Mouse (Mus musculus): ENCODE results near the gene Egfl6. TPM values are rescaled to one million over a fixed set of nuclear protein-coding genes. Genes with fewer than 3 reads are reported as not detected.
A peak's percentile ranks its signal among the peaks of the same experiment; 100 is the strongest.

Gene Egfl6
- total and polyA plus RNA-seq, 3 experiments = 0.28 TPM; not detected in 2

DNA sequence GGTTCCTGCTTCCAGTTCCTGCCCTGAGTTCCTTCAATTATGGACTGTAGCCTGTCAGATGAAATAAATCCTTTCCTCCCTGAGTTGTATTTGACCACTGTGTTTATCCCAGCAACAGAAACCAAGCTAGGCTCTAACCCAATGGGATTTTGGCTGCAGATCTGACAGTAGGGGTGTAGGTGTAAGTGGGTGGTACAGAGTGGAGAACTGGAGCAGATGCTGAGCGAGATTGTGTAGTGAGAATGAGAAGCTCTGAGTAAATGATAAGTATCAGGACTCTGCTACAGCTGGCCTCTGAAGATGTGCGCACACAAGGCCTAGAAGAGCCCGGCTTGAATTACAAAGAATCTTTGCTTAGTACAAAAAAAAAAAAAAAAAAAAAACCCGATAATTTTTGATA, 73.4 kb downstream of the Egfl6 start:
- TF ChIP-seq EP300 (IDR thresholded peaks at IDR 0.05; ENCODE audit: low read depth in 1 of 2, low read length in 2 of 2) (peak; percentile 47 to 53; a peak in 3 of 4 replicates), ZNF384 (IDR thresholded peaks at IDR 0.05; ENCODE audit: low read depth, low read length) (peak; percentile 83), HCFC1 (IDR thresholded peaks at IDR 0.05; ENCODE audit: low read depth, low read length) (no peak), TAL1 (IDR thresholded peaks at IDR 0.05; ENCODE audit: low read length) (peak; percentile 37; the same call in 1 of the 2 replicates), KAT2A (conservative IDR thresholded peaks at IDR 0.05; ENCODE audit: low read depth, low read length) (no peak), RCOR1 (IDR thresholded peaks at IDR 0.05; ENCODE audit: low read depth, low read length) (peak; percentile 43; the same call in 1 of the 2 replicates), GATA1 (IDR thresholded peaks at IDR 0.05; ENCODE audit: low read depth, low read length) (peak; percentile 65; the same call in 1 of the 2 replicates), MYB (IDR thresholded peaks at IDR 0.05; ENCODE audit: low read depth, low read length) (no peak), ETS1 (IDR thresholded peaks at IDR 0.05; ENCODE audit: low read depth, low read length) (peak; percentile 56), SIN3A (IDR thresholded peaks at IDR 0.05; ENCODE audit: low read length) (no peak), TCF12 (IDR thresholded peaks at IDR 0.05; ENCODE audit: low read depth, low read length) (peak; percentile 57)
- H3K4me1 ChIP-seq (ENCODE audit: control insufficient read depth in 1 of 2, insufficient read depth in 2 of 2, low read length in 2 of 2) = peaks cover 4 to 29% of the 10 kb centered on the region in 2 experiments
- peak overlapping the region; percentile 62 for H3K27ac ChIP-seq (ENCODE audit: control insufficient read depth, low read depth, low read length)
- peak; percentile 67 for DNase-seq (ENCODE audit: low read depth, low spot score)
- no peaks in the 10 kb centered on the region for H3K27me3 ChIP-seq (ENCODE audit: control insufficient read depth in 1 of 2, insufficient read depth in 2 of 2, low read length in 2 of 2)
- H3K9me3 ChIP-seq (replicated peaks; ENCODE audit: insufficient read depth, low read length) = no peaks in the 10 kb centered on the region
- peaks cover 0 to 34% of the 10 kb centered on the region in 2 experiments; a peak in 2 of 4 replicates for H3K36me3 ChIP-seq (ENCODE audit: control insufficient read depth in 1 of 2, insufficient read depth in 2 of 2, low read length in 2 of 2)
- peaks cover 7% of the 10 kb centered on the region; the same call in 1 of the 2 replicates for H3K79me2 ChIP-seq (ENCODE audit: control insufficient read depth, insufficient read depth, low read length, poor library complexity)
- H3K4me3 ChIP-seq (ENCODE audit: control insufficient read depth in 1 of 2, insufficient read depth in 1 of 2, low read depth in 2 of 2, low read length in 2 of 2) = no peak overlapping the region
- no peak overlapping the region for H3K9ac ChIP-seq (ENCODE audit: control insufficient read depth, low read depth, low read length, poor library complexity, severe bottlenecking)

DNA sequence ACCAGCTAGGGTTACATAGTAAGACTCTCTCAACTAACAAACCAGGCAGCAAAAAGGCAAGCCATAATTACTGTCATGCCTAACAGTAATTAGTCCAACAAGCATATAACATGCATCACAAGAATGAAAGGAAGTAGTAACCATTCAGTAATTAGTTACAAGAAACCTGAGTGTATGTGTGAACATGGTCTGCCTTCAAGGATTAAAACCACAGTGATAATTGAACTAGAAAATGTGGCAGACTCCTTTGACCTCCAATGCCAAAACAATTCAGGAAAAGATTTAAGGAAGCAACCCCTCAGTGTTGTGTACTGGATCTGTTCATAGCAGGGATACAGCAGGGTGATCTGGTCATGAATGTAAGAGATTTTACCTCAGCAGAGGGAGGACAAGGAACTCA, 74.4 kb downstream of the Egfl6 start:
- H3K36me3 ChIP-seq (ENCODE audit: control insufficient read depth in 1 of 2, insufficient read depth in 2 of 2, low read length in 2 of 2) = peaks cover 0 to 32% of the 10 kb centered on the region in 2 experiments; a peak in 2 of 4 replicates
- H3K4me1 ChIP-seq (ENCODE audit: control insufficient read depth in 1 of 2, insufficient read depth in 2 of 2, low read length in 2 of 2) = peaks cover 4 to 25% of the 10 kb centered on the region in 2 experiments
- TF ChIP-seq ZKSCAN1 (IDR thresholded peaks at IDR 0.05; ENCODE audit: low read depth, low read length) (no peak), CHD1 (IDR thresholded peaks at IDR 0.05; ENCODE audit: low read depth, low read length) (0 out of 2 replicates have a peak, but pooled peaks have one; percentile 72), UBTF (IDR thresholded peaks at IDR 0.05; ENCODE audit: borderline replicate concordance, insufficient read depth, low read depth, low read length) (no peak), MAFK (IDR thresholded peaks at IDR 0.05; ENCODE audit: borderline replicate concordance, low read depth, low read length) (no peak), EP300 (IDR thresholded peaks at IDR 0.05; ENCODE audit: low read depth in 1 of 2, low read length in 2 of 2) (0 out of 4 replicates have a peak, but pooled peaks of 1 of the 2 experiments have one; percentile 17), MXI1 (IDR thresholded peaks at IDR 0.05; ENCODE audit: low read depth, low read length) (no peak), RCOR1 (IDR thresholded peaks at IDR 0.05; ENCODE audit: low read depth, low read length) (no peak)
- peak overlapping the region; percentile 61 for H3K27ac ChIP-seq (ENCODE audit: control insufficient read depth, low read depth, low read length)
- H3K9ac ChIP-seq (ENCODE audit: control insufficient read depth, low read depth, low read length, poor library complexity, severe bottlenecking) = peak overlapping the region; percentile 88
- no peaks in the 10 kb centered on the region for H3K9me3 ChIP-seq (replicated peaks; ENCODE audit: insufficient read depth, low read length)
- peak; percentile 53 for DNase-seq (ENCODE audit: low read depth, low spot score)
- H3K4me3 ChIP-seq (ENCODE audit: control insufficient read depth in 1 of 2, insufficient read depth in 1 of 2, low read depth in 2 of 2, low read length in 2 of 2) = peak overlapping the region in 1 of 2 experiments; percentile 78; a peak in 3 of 4 replicates
- peaks cover 7% of the 10 kb centered on the region; the same call in 1 of the 2 replicates for H3K79me2 ChIP-seq (ENCODE audit: control insufficient read depth, insufficient read depth, low read length, poor library complexity)
- no peaks in the 10 kb centered on the region for H3K27me3 ChIP-seq (ENCODE audit: control insufficient read depth in 1 of 2, insufficient read depth in 2 of 2, low read length in 2 of 2)
